Mouse (Mus musculus) right cerebral cortex, postnatal 10 days (tissue): ENCODE measurements around the gene Diaph2.
"Not testable (repeated sequence)": the region's sequence is repeated elsewhere in the genome, so short reads cannot be mapped to it uniquely, and the experiment has no call there.

Experiments used
- DNase-seq, 2 experiments: peaks; one replicate each; pipeline ENCODE4 v3.0.0; 2021; ENCODE audit warnings: low spot score in 2 of 2

Gene Diaph2

GRCm38 (mm10) chrX:129831903-129832302 is 82.4 kb downstream of the Diaph2 start:
- DNase-seq: no peak

GRCm38 (mm10) chrX:129833887-129834286 is 84.3 kb downstream of the Diaph2 start:
- DNase-seq: no peak

- no peak for DNase-seq
These were observed 134.9 kb downstream of the Diaph2 start for GRCm38 (mm10) chrX:129884465-129884864.

DNA sequence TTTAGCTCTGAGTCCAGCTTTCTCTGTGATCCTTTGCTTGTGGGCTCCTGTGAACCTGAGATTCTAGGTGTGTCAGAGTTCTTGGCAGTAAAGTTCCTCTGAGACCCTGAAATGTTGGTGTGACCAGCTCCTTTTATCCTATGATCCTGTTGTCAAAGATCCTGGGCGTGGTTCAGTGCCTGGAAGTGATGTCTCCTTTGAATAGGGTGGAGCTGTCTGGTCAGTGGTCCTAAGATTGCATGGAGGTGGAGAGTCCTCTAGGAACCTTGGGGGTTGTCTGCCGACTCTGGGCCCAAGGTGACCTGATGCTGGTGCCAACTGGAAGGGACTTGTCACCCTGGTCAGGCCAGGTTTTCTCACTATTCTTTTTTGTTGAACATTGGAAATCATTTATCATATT is 176.3 kb downstream of the Diaph2 start:
- no peak for DNase-seq

DNA sequence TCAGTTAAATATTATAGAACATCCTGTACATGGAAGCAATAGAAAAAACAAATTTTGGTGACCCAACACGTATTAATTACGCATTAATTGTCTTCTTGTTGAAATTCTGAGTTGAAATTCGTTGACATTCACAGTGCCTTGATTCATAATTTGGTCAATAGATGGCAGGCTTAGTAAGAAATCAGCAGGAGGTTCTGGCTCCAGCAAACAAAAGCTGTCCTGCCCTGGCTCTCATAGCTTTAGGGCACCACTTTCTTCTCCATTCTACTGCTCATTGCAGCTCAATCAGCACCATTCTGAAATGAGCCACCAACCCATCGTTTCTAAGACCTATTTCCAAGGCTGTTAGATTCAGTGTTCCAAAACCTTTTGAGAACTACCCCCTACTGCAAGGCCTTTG is 225.3 kb downstream of the Diaph2 start:
- no peak for DNase-seq

DNA sequence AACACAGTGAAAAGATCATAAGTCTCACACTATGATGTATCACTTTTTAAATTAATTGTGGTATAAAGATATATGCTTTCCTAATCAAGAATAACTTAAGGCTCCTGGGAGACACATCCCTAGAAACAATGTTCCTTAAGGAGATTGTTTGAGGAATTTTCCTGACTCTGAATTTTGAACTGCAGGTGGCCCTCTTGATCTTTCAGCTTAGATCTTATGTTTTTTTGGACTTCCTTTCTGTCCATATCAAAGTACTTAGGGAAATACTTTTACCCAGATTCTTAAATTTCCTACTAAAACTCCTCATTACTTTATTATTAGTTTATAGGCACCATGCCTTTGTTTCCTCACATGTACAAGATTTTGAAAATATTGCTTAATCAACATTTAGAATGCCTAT is 258.7 kb downstream of the Diaph2 start:
- no peak for DNase-seq

GRCm38 (mm10) chrX:130019735-130020134 is 270.2 kb downstream of the Diaph2 start:
- DNase-seq: no peak

- DNase-seq: no peak
These were observed 295.0 kb downstream of the Diaph2 start for GRCm38 (mm10) chrX:130044525-130044924.

DNA sequence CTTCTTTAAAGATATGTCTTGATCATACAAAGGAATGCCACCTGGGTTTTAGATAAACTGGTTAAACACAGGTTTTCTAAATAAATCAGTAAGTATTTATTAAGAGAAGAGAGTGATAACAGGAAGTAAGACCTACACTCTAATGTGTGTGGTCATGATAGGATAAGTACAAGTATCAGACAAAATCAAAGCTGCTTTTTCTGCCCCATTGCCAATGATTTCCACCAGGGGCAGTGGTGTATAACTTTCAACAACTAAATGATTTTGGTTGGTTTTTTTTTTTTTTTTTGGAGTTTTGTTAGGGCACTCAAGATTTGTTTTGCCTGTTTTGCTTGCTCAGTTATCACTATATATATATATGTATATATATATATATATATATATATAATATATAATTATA is 399.7 kb downstream of the Diaph2 start:
- no peak for DNase-seq

- no peak for DNase-seq
These were observed 402.6 kb downstream of the Diaph2 start for GRCm38 (mm10) chrX:130152164-130152563.

DNA sequence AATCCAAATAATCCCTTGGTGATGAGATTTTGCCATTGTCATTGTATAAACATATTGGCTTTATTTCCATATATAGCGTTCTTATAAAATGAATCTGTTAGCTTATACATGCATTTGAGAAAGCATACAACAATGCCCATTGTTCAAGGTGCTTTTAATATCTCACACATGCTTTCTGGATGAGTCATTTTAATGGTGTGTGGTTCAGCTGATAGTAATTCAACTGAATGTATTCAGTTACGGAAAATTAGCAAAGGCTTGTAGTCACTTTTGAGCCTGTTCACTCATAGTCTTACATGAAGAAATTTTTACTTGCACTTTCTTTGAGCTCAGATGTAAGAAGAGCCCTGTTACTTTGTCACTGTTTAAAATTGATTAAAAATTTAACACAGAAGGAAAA is 423.6 kb downstream of the Diaph2 start:
- no peak for DNase-seq

- DNase-seq: no peak
These were observed 438.3 kb downstream of the Diaph2 start for GRCm38 (mm10) chrX:130187891-130188290.

DNA sequence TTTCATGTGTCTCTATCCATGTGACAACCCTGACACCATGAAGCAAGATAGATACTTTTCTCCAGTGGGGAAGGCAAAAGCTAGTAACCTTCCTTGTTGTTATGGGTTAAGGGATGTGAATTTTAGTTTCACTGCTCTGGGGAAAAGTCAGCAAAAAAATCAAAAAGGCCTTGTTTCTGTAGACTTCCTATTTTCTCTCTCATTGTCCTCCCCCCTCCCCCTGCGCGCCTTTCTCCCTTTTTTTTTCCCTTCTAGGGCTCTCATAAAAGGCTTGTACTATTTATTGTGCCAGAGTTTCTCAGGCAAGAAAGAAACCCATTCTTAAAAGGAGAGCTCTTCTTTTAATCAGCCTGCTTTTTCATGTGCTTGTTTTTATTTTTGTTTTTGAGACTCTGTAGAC is 438.9 kb downstream of the Diaph2 start:
- no peak for DNase-seq

- no peak for DNase-seq
These were observed 439.7 kb downstream of the Diaph2 start for GRCm38 (mm10) chrX:130189250-130189649.

- DNase-seq: not testable (repeated sequence)
These were observed 447.9 kb downstream of the Diaph2 start for GRCm38 (mm10) chrX:130197412-130197811.

- DNase-seq: no peak
These were observed 455.7 kb downstream of the Diaph2 start for GRCm38 (mm10) chrX:130205243-130205642.

DNA sequence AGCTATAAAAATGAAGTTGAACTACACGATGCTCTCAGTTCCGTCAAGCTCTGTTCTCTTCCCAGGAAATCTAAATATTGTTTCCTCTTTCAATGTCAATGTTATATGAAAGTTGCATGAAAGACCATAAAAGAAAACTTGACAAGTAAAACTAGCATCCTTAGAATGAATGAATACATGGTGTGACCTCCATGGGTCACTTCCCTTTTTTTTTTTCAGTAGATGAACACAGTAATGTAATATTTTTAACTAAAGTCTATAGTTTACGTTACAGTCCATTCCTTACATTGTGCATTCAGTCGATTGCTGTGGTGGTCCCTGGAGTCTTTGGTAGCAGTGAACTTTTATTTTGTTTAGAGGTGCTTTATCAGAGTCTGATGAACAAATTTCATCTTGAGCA is 462.7 kb downstream of the Diaph2 start:
- no peak for DNase-seq

DNA sequence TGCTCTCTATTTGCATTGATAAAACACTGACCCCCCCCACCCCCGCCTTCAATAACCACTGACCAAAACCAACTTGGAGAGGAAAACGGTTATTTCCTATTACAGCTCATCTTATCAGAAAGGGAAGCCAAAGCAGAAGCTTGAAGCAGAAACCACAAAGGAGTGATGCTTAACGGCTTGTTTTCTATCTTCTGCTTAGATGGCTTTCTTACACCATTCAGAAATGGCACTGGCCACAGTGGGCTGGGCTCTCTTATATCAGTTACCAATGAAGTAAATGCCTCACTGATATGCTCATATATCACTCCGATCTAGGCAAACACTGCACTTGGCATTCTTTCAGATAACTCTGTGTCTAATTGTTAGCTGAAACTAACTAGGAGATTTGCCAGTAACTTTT is 463.2 kb downstream of the Diaph2 start:
- no peak for DNase-seq

DNA sequence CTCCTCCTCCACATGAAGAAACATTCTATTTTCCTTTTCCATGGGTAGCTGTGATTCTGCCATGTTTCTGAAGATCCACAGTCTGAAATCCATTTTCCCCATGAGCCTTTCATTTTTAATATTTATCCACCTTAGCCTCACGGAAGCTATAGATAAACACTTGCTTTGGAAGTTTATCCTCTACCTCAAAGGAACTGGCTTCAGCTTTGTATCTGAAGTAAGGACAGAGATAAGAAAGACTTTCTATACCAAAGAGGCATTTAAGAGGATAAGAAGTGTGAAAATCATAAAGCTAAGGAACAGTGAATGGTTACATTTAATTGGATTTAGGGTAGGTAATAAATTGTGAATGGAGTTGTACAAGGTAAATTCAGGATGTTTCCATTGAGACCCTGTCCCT is 480.5 kb downstream of the Diaph2 start:
- no peak for DNase-seq

DNA sequence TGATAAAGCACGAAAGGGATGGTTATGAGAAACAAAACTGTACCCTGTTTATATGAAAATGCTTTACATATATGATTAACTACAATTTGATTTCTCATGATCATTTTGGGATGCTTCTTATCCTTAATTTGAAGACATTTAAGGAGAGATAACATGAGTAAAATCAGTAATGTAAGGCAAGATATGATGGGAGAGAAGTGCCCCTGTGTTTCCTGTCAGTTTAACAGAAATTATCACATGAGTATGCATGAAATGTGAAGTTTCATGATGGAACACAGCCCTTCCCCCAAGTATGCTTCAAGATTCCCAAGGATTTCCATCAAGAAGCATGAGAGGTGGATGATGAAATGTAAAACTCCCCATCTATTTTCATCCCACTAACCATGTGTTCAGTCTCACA is 485.6 kb downstream of the Diaph2 start:
- no peak for DNase-seq

DNA sequence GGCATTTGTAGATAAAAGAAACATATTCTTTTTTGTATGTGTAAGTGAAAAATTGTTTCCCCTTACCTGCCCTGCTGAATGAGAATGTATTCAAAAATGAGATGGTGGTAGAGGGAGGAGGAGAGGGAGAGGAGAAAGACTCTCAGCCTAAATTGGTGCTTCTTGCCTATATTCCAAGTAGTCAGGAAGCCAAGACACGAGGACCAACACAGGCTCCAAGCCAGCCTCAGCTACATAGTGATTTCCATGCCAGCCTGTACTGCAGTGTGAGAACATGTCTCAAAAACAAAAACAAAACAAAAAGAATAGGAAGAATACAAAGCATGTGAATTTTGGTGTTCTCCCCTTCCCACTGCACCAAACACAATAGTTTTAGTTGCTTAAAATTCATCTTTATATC is 497.1 kb downstream of the Diaph2 start:
- no peak for DNase-seq

- peak; percentile 40 to 43 for DNase-seq
These were observed 504.1 kb downstream of the Diaph2 start for GRCm38 (mm10) chrX:130253664-130254063.

DNA sequence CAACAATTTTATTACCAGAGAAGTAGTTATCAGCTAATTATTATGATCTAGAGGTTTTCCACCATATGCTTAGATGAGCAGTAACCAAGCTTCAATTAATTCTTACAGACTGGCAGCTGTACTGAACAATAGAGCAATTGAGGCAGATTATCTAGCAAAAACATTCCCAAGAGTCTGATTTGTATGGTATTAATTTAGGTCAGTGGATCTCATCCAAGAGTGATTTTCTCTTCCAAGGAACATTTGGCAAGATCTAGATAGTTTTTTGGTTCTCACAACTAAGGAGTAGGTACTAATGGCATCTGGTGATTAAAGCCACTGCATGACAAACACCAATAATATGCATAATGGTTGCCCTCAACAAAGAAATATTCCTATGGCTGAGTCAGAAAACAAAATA is 516.2 kb downstream of the Diaph2 start:
- DNase-seq: no peak

DNA sequence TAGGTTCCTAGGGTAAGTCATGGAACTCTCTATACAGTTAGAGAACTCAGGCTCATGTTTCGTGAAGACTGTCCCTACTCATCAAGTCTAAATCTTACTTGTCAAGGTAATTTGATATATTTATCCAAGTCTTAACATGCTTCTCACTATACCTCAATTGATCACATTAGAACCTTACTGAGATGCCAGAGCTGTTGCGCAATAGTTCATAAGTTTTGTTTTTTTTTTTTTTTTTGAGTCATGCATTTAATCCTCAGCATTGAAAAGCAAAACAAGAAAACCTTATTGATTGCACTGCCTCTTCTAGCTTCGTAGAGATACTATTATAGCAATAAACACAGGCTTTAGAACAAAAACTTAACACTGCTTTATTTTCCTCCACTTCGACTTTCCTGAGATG is 529.6 kb downstream of the Diaph2 start:
- no peak for DNase-seq

DNA sequence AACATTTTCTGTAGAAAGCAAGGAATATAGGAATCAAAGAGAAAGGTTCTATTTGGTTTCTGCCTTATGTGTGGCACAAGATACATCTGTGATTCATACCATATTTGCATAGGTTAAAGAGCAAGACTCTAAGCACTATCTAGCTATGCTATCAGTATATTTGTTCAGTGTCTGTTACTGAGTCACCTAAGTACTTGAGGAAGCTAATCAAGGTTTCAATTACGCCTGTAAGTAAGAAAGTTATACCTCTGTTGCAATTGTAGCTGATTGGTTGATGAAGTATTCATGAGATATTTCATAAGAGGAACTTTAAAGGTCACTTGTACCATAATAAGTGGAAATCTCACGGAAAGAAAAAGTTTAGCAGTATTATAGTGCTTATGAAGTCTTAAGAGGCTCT is 531.9 kb downstream of the Diaph2 start:
- DNase-seq: no peak
